Mouse (Mus musculus) intestine, postnatal 0 days (tissue): ENCODE measurements at regions not wholly inside any gene's neighbourhood (a gene's known extent, or its start where the extent isn't known, plus 50 kb on each side); places are given as distances from the start of the nearest gene placed in this dataset.

Source experiments
- ATAC-seq: fragments of 200-750 bp; cut with Nextera tagmentation; 2 replicates; pipeline ENCODE4 v1.8.0; 2017; ENCODE audit warnings: mild to moderate bottlenecking, moderate TSS enrichment, moderate library complexity
- H3K27ac ChIP-seq: fragments of 300-500 bp; sonication (generic); 2 replicates; pipeline ENCODE4 v1.5.1; 2014; ENCODE audit warnings: mild to moderate bottlenecking, low read depth, low read length, moderate library complexity
- H3K27me3 ChIP-seq: fragments of 300-500 bp; sonication (generic); replicated peaks from 2 replicates; pipeline ENCODE4 v1.6.1; 2014; ENCODE audit warnings: low read length, mixed read lengths; ENCODE audit not compliant: control insufficient read depth, insufficient read depth
- H3K36me3 ChIP-seq: fragments of 300-500 bp; sonication (generic); 2 replicates; pipeline ENCODE4 v1.6.1; 2014; ENCODE audit warnings: mild to moderate bottlenecking, moderate library complexity; ENCODE audit not compliant: control insufficient read depth, insufficient read depth
- H3K4me1 ChIP-seq: fragments of 300-500 bp; sonication (generic); replicated peaks from 2 replicates; pipeline ENCODE4 v1.6.1; 2014; ENCODE audit warnings: antibody characterized with exemption, low read length, mixed read lengths; ENCODE audit not compliant: control insufficient read depth, insufficient read depth
- H3K4me2 ChIP-seq: fragments of 300-500 bp; sonication (generic); replicated peaks from 2 replicates; pipeline ENCODE4 v1.6.1; 2014; ENCODE audit warnings: low read depth, mild to moderate bottlenecking, moderate library complexity
- H3K4me3 ChIP-seq: fragments of 300-500 bp; sonication (generic); 2 replicates; pipeline ENCODE4 v1.5.1; 2014; ENCODE audit warnings: low read depth, low read length
- H3K9ac ChIP-seq: fragments of 300-500 bp; sonication (generic); 2 replicates; pipeline ENCODE4 v1.6.1; 2014; ENCODE audit warnings: mild to moderate bottlenecking, low read depth, low read length
- H3K9me3 ChIP-seq: fragments of 300-500 bp; sonication (generic); 2 replicates; pipeline ENCODE4 v1.6.1; 2016; ENCODE audit warnings: mixed run types; ENCODE audit not compliant: control insufficient read depth
- CTCF ChIP-seq: sonication (generic); IDR thresholded peaks from 2 replicates; pipeline ENCODE4 v1.5.1; 2016; ENCODE audit warnings: low read depth, mild to moderate bottlenecking, control low read depth, antibody characterized with exemption, moderate library complexity
- WGBS: fragments of 180-500 bp; shearing (Covaris S2); extraction: QIAGEN DNeasy Blood & Tissue Kit; methylation state at CpG from one replicate; pipeline ENCODE4 v1.1.7; 2014; 5-methylcytosine and 5-hydroxymethylcytosine counted together

- 61% methylated on average over 1 of the region's 1 CpGs for WGBS
- ATAC-seq: no peak
- Histone ChIP-seq H3K9me3 (no peaks in the 10 kb centered on the region), H3K27ac (no peak overlapping the region), H3K4me1 (no peaks in the 10 kb centered on the region), H3K4me3 (no peak overlapping the region), H3K36me3 (no peaks in the 10 kb centered on the region), H3K4me2 (no peak overlapping the region), H3K9ac (no peak overlapping the region), H3K27me3 (no peaks in the 10 kb centered on the region)
- no peak for TF ChIP-seq CTCF
Measured at GRCm38 (mm10) chr7:78123386-78123785, 614.4 kb downstream of the Ntrk3 start.

DNA sequence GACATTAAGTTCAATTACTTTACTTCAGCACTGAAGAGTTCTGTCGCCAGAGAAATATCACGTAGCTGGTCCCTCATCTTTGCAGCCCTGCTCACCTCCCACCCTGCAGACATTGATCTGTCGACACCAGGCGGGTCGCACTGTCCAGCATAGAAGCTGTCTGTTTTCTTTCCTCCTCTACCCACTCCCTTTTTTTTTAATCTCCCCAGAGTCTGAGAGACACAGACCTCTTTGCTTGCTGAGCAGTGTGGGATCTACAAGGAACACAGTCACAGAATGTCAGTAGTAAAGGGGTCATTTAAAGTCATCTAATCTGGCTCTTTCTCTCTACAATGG is 616.7 kb downstream of the Ntrk3 start:
- Histone ChIP-seq H3K9me3 (no peaks in the 10 kb centered on the region), H3K4me1 (no peaks in the 10 kb centered on the region), H3K4me2 (no peak overlapping the region), H3K36me3 (no peaks in the 10 kb centered on the region), H3K27me3 (no peaks in the 10 kb centered on the region), H3K9ac (no peak overlapping the region), H3K27ac (no peak overlapping the region), H3K4me3 (no peak overlapping the region)
- TF ChIP-seq CTCF: no peak
- 40% methylated on average over 5 of the region's 5 CpGs for WGBS
- ATAC-seq: no peak

GRCm38 (mm10) chr7:78120462-78121150 is 617.2 kb downstream of the Ntrk3 start:
- no peak overlapping the region for H3K4me3 ChIP-seq
- ATAC-seq: no peak
- WGBS: 27% methylated on average over 5 of the region's 5 CpGs
- H3K36me3 ChIP-seq: no peaks in the 10 kb centered on the region
- H3K9me3 ChIP-seq: no peaks in the 10 kb centered on the region
- TF ChIP-seq CTCF: no peak
- no peak overlapping the region for H3K4me2 ChIP-seq
- no peaks in the 10 kb centered on the region for H3K27me3 ChIP-seq
- no peak overlapping the region for H3K27ac ChIP-seq
- no peaks in the 10 kb centered on the region for H3K4me1 ChIP-seq
- no peak overlapping the region for H3K9ac ChIP-seq

GRCm38 (mm10) chr7:78119809-78120208 is 618.0 kb downstream of the Ntrk3 start:
- H3K27me3 ChIP-seq: no peaks in the 10 kb centered on the region
- ATAC-seq: no peak
- no peaks in the 10 kb centered on the region for H3K36me3 ChIP-seq
- H3K4me1 ChIP-seq: no peaks in the 10 kb centered on the region
- H3K27ac ChIP-seq: no peak overlapping the region
- H3K9ac ChIP-seq: no peak overlapping the region
- H3K9me3 ChIP-seq: no peaks in the 10 kb centered on the region
- H3K4me3 ChIP-seq: no peak overlapping the region
- H3K4me2 ChIP-seq: no peak overlapping the region
- WGBS: 57% methylated on average over 1 of the region's 1 CpGs
- TF ChIP-seq CTCF: no peak

DNA sequence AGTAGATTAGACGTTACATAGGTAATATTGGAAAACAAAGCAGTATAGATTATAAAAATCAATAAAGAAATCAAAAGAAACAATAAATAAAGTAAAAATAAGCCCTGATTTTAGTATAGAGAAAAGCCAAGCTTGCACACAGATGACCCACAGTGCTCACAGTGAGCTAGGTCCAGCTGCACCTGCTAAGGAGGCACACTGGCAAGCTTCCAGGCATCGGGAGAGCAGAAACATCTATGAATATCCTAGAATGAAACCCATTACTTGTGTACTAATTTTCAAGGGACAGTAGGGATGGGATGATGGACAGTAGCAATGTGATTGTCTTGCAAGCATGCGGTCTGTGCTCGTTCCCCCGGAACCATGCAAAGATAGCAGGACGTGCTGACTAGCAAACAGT is 626.5 kb downstream of the Ntrk3 start:
- no peak overlapping the region for H3K9ac ChIP-seq
- no peaks in the 10 kb centered on the region for H3K4me1 ChIP-seq
- no peak for TF ChIP-seq CTCF
- 88% methylated on average over 6 of the region's 6 CpGs for WGBS
- no peaks in the 10 kb centered on the region for H3K36me3 ChIP-seq
- no peak overlapping the region for H3K4me2 ChIP-seq
- H3K4me3 ChIP-seq: no peak overlapping the region
- no peaks in the 10 kb centered on the region for H3K27me3 ChIP-seq
- H3K27ac ChIP-seq: no peak overlapping the region
- H3K9me3 ChIP-seq: no peaks in the 10 kb centered on the region
- no peak for ATAC-seq

DNA sequence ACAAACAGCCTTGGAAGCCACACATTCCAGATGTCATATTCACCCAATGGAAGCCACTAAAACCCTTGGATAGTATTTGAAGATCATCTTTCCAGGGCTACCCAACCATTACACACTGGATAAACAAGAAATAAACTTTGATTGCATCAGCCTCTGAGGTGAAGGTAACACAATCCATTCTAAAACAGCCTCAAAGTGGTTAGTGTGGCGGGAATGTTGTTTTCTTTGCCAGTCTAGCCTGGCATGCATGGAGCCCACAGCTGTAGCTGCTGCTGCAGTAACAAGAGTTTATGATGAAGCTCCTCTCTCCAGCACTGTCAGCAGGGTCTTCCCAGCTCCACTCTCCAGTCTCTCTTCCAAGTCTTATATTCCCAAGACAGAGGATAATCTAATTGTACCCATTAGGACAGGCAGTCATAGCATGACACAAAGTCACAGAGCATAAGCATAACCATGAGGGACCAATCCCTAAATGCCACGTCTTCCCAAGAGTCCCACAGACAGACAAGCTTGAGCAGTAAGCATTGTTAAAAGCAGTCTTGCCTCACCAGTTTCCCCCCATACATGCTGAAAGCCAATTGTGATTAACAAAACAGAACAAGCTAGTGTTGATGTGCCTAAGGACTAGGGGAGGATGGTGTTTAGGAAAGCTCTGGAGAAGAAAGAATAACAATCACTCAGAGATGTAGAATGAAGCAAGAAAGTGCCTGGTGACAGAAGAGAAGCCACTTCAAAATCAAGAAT is 634.1 kb downstream of the Ntrk3 start:
- 74% methylated on average over 2 of the region's 2 CpGs for WGBS
- no peaks in the 10 kb centered on the region for H3K27me3 ChIP-seq
- no peak overlapping the region for H3K4me3 ChIP-seq
- H3K4me2 ChIP-seq: no peak overlapping the region
- H3K36me3 ChIP-seq: no peaks in the 10 kb centered on the region
- no peak overlapping the region for H3K9ac ChIP-seq
- no peak overlapping the region for H3K27ac ChIP-seq
- TF ChIP-seq CTCF: no peak
- ATAC-seq: no peak
- H3K9me3 ChIP-seq: no peaks in the 10 kb centered on the region
- no peaks in the 10 kb centered on the region for H3K4me1 ChIP-seq
